Mouse (Mus musculus) E14TG2a.4 (cell line): Measurements from ENCODE around the gene Stap2.

Source experiments
- CTCF ChIP-seq: conservative IDR thresholded peaks from 2 replicates; pipeline ENCODE4 v1.5.1; 2014; ENCODE audit warnings: low read length
- NANOG ChIP-seq: IDR thresholded peaks from 2 replicates; pipeline ENCODE4 v1.6.1; 2014; ENCODE audit warnings: borderline replicate concordance, low read length, mixed read lengths
- POU5F1 ChIP-seq: IDR thresholded peaks from 2 replicates; pipeline ENCODE4 v1.6.1; 2014; ENCODE audit warnings: low read length, borderline replicate concordance

DNA sequence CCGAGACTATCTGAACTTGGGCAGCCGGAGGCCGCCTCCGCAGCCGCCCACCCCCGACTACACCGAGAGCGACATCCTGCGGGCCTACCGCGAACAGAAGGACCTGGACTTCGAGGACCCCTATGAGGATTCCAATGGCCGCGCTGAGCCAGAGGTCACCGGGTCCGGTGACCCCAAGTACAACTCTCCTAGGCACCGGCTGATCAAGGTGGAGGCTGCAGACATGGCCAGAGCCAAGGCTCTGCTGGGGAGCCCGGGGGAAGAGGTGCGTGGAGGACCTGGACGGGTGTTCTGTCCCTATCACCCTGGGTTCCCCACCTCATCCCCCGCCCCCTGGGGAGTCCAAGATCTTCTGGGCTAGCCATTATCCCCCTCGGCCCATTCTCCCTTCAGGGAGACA is 33.9 kb downstream of the Stap2 start:
- no peak for TF ChIP-seq CTCF
- TF ChIP-seq NANOG, result no peak
- no peak for TF ChIP-seq POU5F1
